Mouse (Mus musculus): ENCODE results near the gene Sdhc. TPM values are rescaled to one million over a fixed set of nuclear protein-coding genes. Genes with fewer than 3 reads are reported as not detected.

The Sdhc gene
- polyA plus RNA-seq (2014; fragmentation: Illumina TruSeq; extraction: RNeasy Lipid Tissue Mini Kit (QIAGEN cat#74804); ENCODE audit: low read depth, low replicate concordance): 44.4 TPM

DNA sequence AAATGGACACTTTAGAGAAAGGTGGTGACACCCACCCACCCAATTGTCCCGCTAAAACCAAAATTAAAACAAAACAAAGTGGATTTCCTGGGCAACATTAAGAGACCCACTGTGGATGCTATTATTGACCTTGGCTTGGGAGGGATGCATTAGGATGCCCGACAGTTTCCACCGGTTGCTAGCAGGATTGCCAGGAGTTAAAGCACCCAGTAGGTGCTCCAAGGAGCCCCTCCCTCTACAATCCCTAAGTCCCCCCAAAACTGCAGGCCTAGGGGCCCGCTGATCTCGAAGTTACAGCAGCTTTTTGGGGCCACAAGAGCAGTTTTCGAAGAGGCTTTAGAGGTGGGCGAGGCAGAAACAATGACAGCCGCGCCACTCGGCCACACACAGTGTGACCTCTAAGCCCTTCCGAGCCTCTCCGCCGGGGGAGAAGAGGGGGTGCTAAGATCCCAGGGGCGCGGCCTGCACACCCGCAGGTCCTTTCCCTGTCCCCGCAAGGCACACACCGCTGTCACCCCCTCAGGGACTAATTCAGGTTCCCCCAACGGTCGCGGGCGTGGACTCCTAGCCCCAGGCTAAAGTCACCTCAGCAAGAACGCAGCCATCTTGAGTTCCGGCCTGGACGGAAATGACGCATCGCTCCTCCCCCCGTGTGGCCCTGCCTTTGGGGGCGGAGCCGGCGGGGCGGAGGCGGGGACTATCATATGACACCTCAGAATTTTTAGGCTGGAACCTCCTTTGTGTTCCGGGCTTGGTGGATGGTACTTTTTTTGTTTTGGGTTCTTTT lies at the start of gene Sdhc, which contains the start of gene Mpz:
Sdhc (minus strand) TSS at position 630 of the 787 bp plus-strand sequence.
Mpz (plus strand) TSS at position 738 of the 787 bp plus-strand sequence.

DNA sequence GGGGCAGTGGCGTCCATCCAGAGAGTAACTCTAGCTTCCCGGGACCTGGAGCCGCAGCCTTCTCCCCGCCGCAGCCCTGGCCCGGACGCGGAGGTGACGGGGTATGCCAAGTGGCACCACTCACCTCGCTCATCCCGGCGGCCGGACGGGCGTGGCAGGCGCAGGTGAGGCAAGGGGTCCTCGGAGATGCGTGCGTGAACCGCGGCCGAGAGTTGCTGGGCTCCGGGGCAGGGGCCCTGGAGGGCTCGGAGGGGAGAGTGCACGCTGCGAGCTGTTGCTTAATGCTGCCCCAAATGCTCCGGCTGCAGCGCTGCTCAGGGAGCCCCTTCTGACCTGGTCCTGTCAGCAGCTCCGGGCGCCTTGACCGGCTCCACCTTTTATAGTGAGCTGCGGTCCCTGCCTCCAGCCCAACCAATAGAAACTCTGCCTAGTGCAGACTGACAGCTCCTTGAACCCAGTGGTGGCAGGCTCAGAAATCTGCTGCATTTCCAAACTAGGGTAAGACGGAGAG lies 45.5 kb upstream of the Sdhc start, which contains the start of gene Pcp4l1:
Pcp4l1 (minus strand) TSS at position 382 of the 511 bp plus-strand sequence.

DNA sequence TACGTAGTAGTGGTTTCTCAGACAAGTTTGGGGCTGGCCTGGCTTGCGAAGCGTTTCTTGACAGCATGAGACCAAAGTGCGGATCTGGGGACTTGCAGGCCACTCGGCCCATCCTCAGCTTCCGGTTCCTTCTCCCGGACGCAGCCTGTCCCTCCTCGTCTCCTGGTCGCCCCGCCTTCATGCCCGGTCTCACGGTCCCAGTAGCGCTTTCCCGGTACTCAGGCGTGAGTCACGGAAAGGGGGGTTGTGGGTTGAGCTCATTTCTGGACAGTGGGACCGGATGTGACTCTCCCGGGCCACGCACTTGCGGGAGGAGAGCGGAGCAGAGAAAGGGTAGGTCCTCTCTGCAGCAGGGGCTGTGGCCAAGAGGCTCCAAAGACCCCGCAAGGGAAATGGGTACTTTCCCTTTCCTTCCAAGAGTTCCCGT lies 36.5 kb downstream of the Sdhc start, which contains the start of gene Cfap126:
Cfap126 (plus strand) TSS at position 46 of the 427 bp plus-strand sequence.

Other genes starting within 250 kb of the Sdhc start
- gene Fcrlb, start 237.7 kb downstream of the Sdhc start, polyA plus RNA-seq (2014; fragmentation: Illumina TruSeq; extraction: RNeasy Lipid Tissue Mini Kit (QIAGEN cat#74804); ENCODE audit: low read depth, low replicate concordance): not detected
- 6.3 TPM for gene Fcrla, start 223.0 kb downstream of the Sdhc start, polyA plus RNA-seq (2014; fragmentation: Illumina TruSeq; extraction: RNeasy Lipid Tissue Mini Kit (QIAGEN cat#74804); ENCODE audit: low read depth, low replicate concordance)
- 42.3 TPM for gene Fcgr2b, start 174.1 kb downstream of the Sdhc start, polyA plus RNA-seq (2014; fragmentation: Illumina TruSeq; extraction: RNeasy Lipid Tissue Mini Kit (QIAGEN cat#74804); ENCODE audit: low read depth, low replicate concordance)
- gene Fcgr4, start 131.7 kb downstream of the Sdhc start, polyA plus RNA-seq (2014; fragmentation: Illumina TruSeq; extraction: RNeasy Lipid Tissue Mini Kit (QIAGEN cat#74804); ENCODE audit: low read depth, low replicate concordance): 2.5 TPM
- gene Fcgr3, start 85.7 kb downstream of the Sdhc start, polyA plus RNA-seq (2014; fragmentation: Illumina TruSeq; extraction: RNeasy Lipid Tissue Mini Kit (QIAGEN cat#74804); ENCODE audit: low read depth, low replicate concordance): 10.6 TPM
- gene Cfap126, start 36.7 kb downstream of the Sdhc start, polyA plus RNA-seq (2014; fragmentation: Illumina TruSeq; extraction: RNeasy Lipid Tissue Mini Kit (QIAGEN cat#74804); ENCODE audit: low read depth, low replicate concordance): 1.3 TPM
- gene Mpz, start 108 bp upstream of the Sdhc start, polyA plus RNA-seq (2014; fragmentation: Illumina TruSeq; extraction: RNeasy Lipid Tissue Mini Kit (QIAGEN cat#74804); ENCODE audit: low read depth, low replicate concordance): not detected
- 36.1 TPM for gene Pcp4l1, start 45.7 kb upstream of the Sdhc start, polyA plus RNA-seq (2014; fragmentation: Illumina TruSeq; extraction: RNeasy Lipid Tissue Mini Kit (QIAGEN cat#74804); ENCODE audit: low read depth, low replicate concordance)
- 1.4 TPM for gene Nr1i3, start 63.4 kb upstream of the Sdhc start, polyA plus RNA-seq (2014; fragmentation: Illumina TruSeq; extraction: RNeasy Lipid Tissue Mini Kit (QIAGEN cat#74804); ENCODE audit: low read depth, low replicate concordance)
- gene Tomm40l, start 71.9 kb upstream of the Sdhc start, polyA plus RNA-seq (2014; fragmentation: Illumina TruSeq; extraction: RNeasy Lipid Tissue Mini Kit (QIAGEN cat#74804); ENCODE audit: low read depth, low replicate concordance): 6.9 TPM
- gene Apoa2, start 74.5 kb upstream of the Sdhc start, polyA plus RNA-seq (2014; fragmentation: Illumina TruSeq; extraction: RNeasy Lipid Tissue Mini Kit (QIAGEN cat#74804); ENCODE audit: low read depth, low replicate concordance): not detected
- 23.4 TPM for gene Fcer1g, start 83.8 kb upstream of the Sdhc start, polyA plus RNA-seq (2014; fragmentation: Illumina TruSeq; extraction: RNeasy Lipid Tissue Mini Kit (QIAGEN cat#74804); ENCODE audit: low read depth, low replicate concordance)
- 2.6 TPM for gene Adamts4, start 99.8 kb upstream of the Sdhc start, polyA plus RNA-seq (2014; fragmentation: Illumina TruSeq; extraction: RNeasy Lipid Tissue Mini Kit (QIAGEN cat#74804); ENCODE audit: low read depth, low replicate concordance)
- gene Ndufs2, start 100.8 kb upstream of the Sdhc start, polyA plus RNA-seq (2014; fragmentation: Illumina TruSeq; extraction: RNeasy Lipid Tissue Mini Kit (QIAGEN cat#74804); ENCODE audit: low read depth, low replicate concordance): 59.0 TPM
- gene B4galt3, start 119.7 kb upstream of the Sdhc start, polyA plus RNA-seq (2014; fragmentation: Illumina TruSeq; extraction: RNeasy Lipid Tissue Mini Kit (QIAGEN cat#74804); ENCODE audit: low read depth, low replicate concordance): 10.8 TPM
- gene Ppox, start 130.6 kb upstream of the Sdhc start, polyA plus RNA-seq (2014; fragmentation: Illumina TruSeq; extraction: RNeasy Lipid Tissue Mini Kit (QIAGEN cat#74804); ENCODE audit: low read depth, low replicate concordance): 10.9 TPM
- gene Usp21, start 137.4 kb upstream of the Sdhc start, polyA plus RNA-seq (2014; fragmentation: Illumina TruSeq; extraction: RNeasy Lipid Tissue Mini Kit (QIAGEN cat#74804); ENCODE audit: low read depth, low replicate concordance): 15.5 TPM
- gene Ufc1, start 144.4 kb upstream of the Sdhc start, polyA plus RNA-seq (2014; fragmentation: Illumina TruSeq; extraction: RNeasy Lipid Tissue Mini Kit (QIAGEN cat#74804); ENCODE audit: low read depth, low replicate concordance): 84.2 TPM
- 22.4 TPM for gene Dedd, start 178.5 kb upstream of the Sdhc start, polyA plus RNA-seq (2014; fragmentation: Illumina TruSeq; extraction: RNeasy Lipid Tissue Mini Kit (QIAGEN cat#74804); ENCODE audit: low read depth, low replicate concordance)
- 20.6 TPM for gene Nit1, start 195.0 kb upstream of the Sdhc start, polyA plus RNA-seq (2014; fragmentation: Illumina TruSeq; extraction: RNeasy Lipid Tissue Mini Kit (QIAGEN cat#74804); ENCODE audit: low read depth, low replicate concordance)
- gene Pfdn2, start 195.1 kb upstream of the Sdhc start, polyA plus RNA-seq (2014; fragmentation: Illumina TruSeq; extraction: RNeasy Lipid Tissue Mini Kit (QIAGEN cat#74804); ENCODE audit: low read depth, low replicate concordance): 17.3 TPM
- gene Klhdc9, start 210.2 kb upstream of the Sdhc start, polyA plus RNA-seq (2014; fragmentation: Illumina TruSeq; extraction: RNeasy Lipid Tissue Mini Kit (QIAGEN cat#74804); ENCODE audit: low read depth, low replicate concordance): not detected
- 0.60 TPM for gene Nectin4, start 219.5 kb upstream of the Sdhc start, polyA plus RNA-seq (2014; fragmentation: Illumina TruSeq; extraction: RNeasy Lipid Tissue Mini Kit (QIAGEN cat#74804); ENCODE audit: low read depth, low replicate concordance)
- 10.1 TPM for gene Arhgap30, start 238.4 kb upstream of the Sdhc start, polyA plus RNA-seq (2014; fragmentation: Illumina TruSeq; extraction: RNeasy Lipid Tissue Mini Kit (QIAGEN cat#74804); ENCODE audit: low read depth, low replicate concordance)

Measured in sigmoid colon, adult 10 weeks (tissue).